In genomic region chr11:84563360-84563759, GRCm38 (mm10) we compare ENCODE assay signal across 15 mouse cellular contexts. TPM values are rescaled to one million over a fixed set of nuclear protein-coding genes. Genes with fewer than 3 reads are reported as not detected.
DNase-seq lines count a peak whose midpoint lies in the region; ATAC-seq and TF ChIP-seq lines count a peak whose summit lies in the region.
"Had no signal": no experiment of that assay in that cellular context is flagged by ENCODE, and none has a peak within 500 bp of the region (broad histone marks: within the 10 kb centered on the region; RNA-seq: fewer than 3 reads in every experiment).

No protein-coding gene starts in this region.

- H3K36me3 ChIP-seq in E14TG2a.4 (ENCODE audit: insufficient read depth, low read length) (no peaks in the 10 kb centered on the region), ES-Bruce4 (ENCODE audit: control insufficient read depth, insufficient read depth, low read length, poor library complexity, severe bottlenecking) (no peaks in the 10 kb centered on the region)
- no peaks in the 10 kb centered on the region for H3K36me3 ChIP-seq in hindbrain, embryonic 11.5 days (ENCODE audit: control insufficient read depth, insufficient read depth, low read length)
- no peaks in the 10 kb centered on the region for H3K36me3 ChIP-seq in midbrain, embryonic 13.5 days
- no peaks in the 10 kb centered on the region for H3K36me3 ChIP-seq in limb, embryonic 10.5 days
- no peaks in the 10 kb centered on the region for H3K36me3 ChIP-seq in kidney, embryonic 14.5 days (ENCODE audit: control insufficient read depth, insufficient read depth, low read length)
- H3K36me3 ChIP-seq: embryonic facial prominence, embryonic 15.5 days; heart, embryonic 15.5 days; liver, embryonic 15.5 days had no signal

- H3K9me3 ChIP-seq in E14TG2a.4 (ENCODE audit: low read length) (no peaks in the 10 kb centered on the region), ES-Bruce4 (replicated peaks; ENCODE audit: control insufficient read depth, insufficient read depth, low read length, poor library complexity, severe bottlenecking) (no peaks in the 10 kb centered on the region)
- no peaks in the 10 kb centered on the region for H3K9me3 ChIP-seq in hindbrain, embryonic 11.5 days (ENCODE audit: control insufficient read depth, low read length)
- no peaks in the 10 kb centered on the region for H3K9me3 ChIP-seq in midbrain, embryonic 13.5 days
- no peaks in the 10 kb centered on the region for H3K9me3 ChIP-seq in limb, embryonic 10.5 days (replicated peaks)
- H3K9me3 ChIP-seq in kidney, embryonic 14.5 days (ENCODE audit: control insufficient read depth, low read length) = no peaks in the 10 kb centered on the region
- H3K9me3 ChIP-seq: embryonic facial prominence, embryonic 15.5 days; heart, embryonic 15.5 days; liver, embryonic 15.5 days had no signal

- no peak for TF ChIP-seq EP300 in ES-Bruce4 (IDR thresholded peaks at IDR 0.05; ENCODE audit: insufficient read depth, low read depth, low read length)

- DNase-seq in hindbrain, embryonic 11.5 days (ENCODE audit: low spot score) = peak; percentile 52
- DNase-seq in limb, embryonic 10.5 days (ENCODE audit: low spot score) = no peak
- DNase-seq in lung, postnatal 36 days = no peak
- DNase-seq: adrenal gland, adult 8-10 months; kidney, postnatal 25 days; lung, postnatal 14 days; right cerebral cortex, postnatal 4 days had no signal

- H3K4me2 ChIP-seq in hindbrain, embryonic 11.5 days (replicated peaks; ENCODE audit: low read depth, low read length) = no peak overlapping the region
- 0 out of 2 replicates have a peak overlapping the region, but pooled peaks have one; percentile 9 for H3K4me2 ChIP-seq in midbrain, embryonic 13.5 days (replicated peaks)
- H3K4me2 ChIP-seq in kidney, embryonic 14.5 days (replicated peaks; ENCODE audit: low read depth, low read length) = no peak overlapping the region
- H3K4me2 ChIP-seq: embryonic facial prominence, embryonic 15.5 days; heart, embryonic 15.5 days; liver, embryonic 15.5 days had no signal

- H3K9ac ChIP-seq in ES-Bruce4 (ENCODE audit: low read depth, poor library complexity, severe bottlenecking) = no peak overlapping the region
- peak overlapping the region; percentile 44; the same call in 1 of the 2 replicates for H3K9ac ChIP-seq in hindbrain, embryonic 11.5 days (ENCODE audit: low read depth, low read length)
- H3K9ac ChIP-seq in midbrain, embryonic 13.5 days (replicated peaks) = peak overlapping the region; percentile 23; the same call in 1 of the 2 replicates
- no peak overlapping the region for H3K9ac ChIP-seq in kidney, embryonic 14.5 days (ENCODE audit: low read depth, low read length)
- H3K9ac ChIP-seq: embryonic facial prominence, embryonic 15.5 days; heart, embryonic 15.5 days; liver, embryonic 15.5 days had no signal

- no peak overlapping the region for H3K27ac ChIP-seq in ES-Bruce4 (ENCODE audit: insufficient read depth, low read length)
- peak overlapping the region; percentile 66 for H3K27ac ChIP-seq in hindbrain, embryonic 11.5 days (ENCODE audit: low read depth, low read length)
- H3K27ac ChIP-seq in midbrain, embryonic 13.5 days = peak overlapping the region; percentile 67
- H3K27ac ChIP-seq in limb, embryonic 10.5 days = no peak overlapping the region
- H3K27ac ChIP-seq in kidney, embryonic 14.5 days (ENCODE audit: low read depth, low read length) = no peak overlapping the region
- H3K27ac ChIP-seq: embryonic facial prominence, embryonic 15.5 days; heart, embryonic 15.5 days; liver, embryonic 15.5 days had no signal

- ATAC-seq in hindbrain, embryonic 11.5 days (ENCODE audit: low FRiP score) = peak; percentile 71
- peak; percentile 67 for ATAC-seq in midbrain, embryonic 13.5 days
- ATAC-seq in kidney, embryonic 14.5 days (ENCODE audit: low FRiP score, low TSS enrichment) = no peak; the same call in 1 of the 2 replicates
- ATAC-seq: inflammation-experienced regulatory T-cells, adult 6 months had no signal

- H3K4me3 ChIP-seq in E14TG2a.4 (replicated peaks; ENCODE audit: low read length) (peak overlapping the region; percentile 60), ES-Bruce4 (ENCODE audit: low read depth, low read length) (peak overlapping the region; percentile 21)
- H3K4me3 ChIP-seq in hindbrain, embryonic 11.5 days (ENCODE audit: low read depth, low read length) = no peak overlapping the region
- no peak overlapping the region for H3K4me3 ChIP-seq in midbrain, embryonic 13.5 days (replicated peaks)
- no peak overlapping the region for H3K4me3 ChIP-seq in limb, embryonic 10.5 days
- H3K4me3 ChIP-seq in kidney, embryonic 14.5 days (ENCODE audit: low read length) = no peak overlapping the region
- H3K4me3 ChIP-seq: embryonic facial prominence, embryonic 15.5 days; heart, embryonic 15.5 days; liver, embryonic 15.5 days had no signal

- H3K4me1 ChIP-seq in E14TG2a.4 (replicated peaks; ENCODE audit: low read depth, low read length) (peaks cover 18% of the 10 kb centered on the region), ES-Bruce4 (ENCODE audit: control insufficient read depth, insufficient read depth, low read length) (no peaks in the 10 kb centered on the region)
- peaks cover 5% of the 10 kb centered on the region; the same call in 1 of the 2 replicates for H3K4me1 ChIP-seq in hindbrain, embryonic 11.5 days (replicated peaks; ENCODE audit: control insufficient read depth, insufficient read depth, low read length)
- peaks cover 29% of the 10 kb centered on the region for H3K4me1 ChIP-seq in midbrain, embryonic 13.5 days (replicated peaks)
- peaks cover 21% of the 10 kb centered on the region for H3K4me1 ChIP-seq in limb, embryonic 10.5 days
- peaks cover 11% of the 10 kb centered on the region for H3K4me1 ChIP-seq in kidney, embryonic 14.5 days (ENCODE audit: control insufficient read depth, insufficient read depth, low read length)
- H3K4me1 ChIP-seq: heart, embryonic 15.5 days; liver, embryonic 15.5 days had no signal

- peaks cover 62% of the 10 kb centered on the region for H3K27me3 ChIP-seq in E14TG2a.4 (ENCODE audit: insufficient read depth, low read length)
- H3K27me3 ChIP-seq in ES-Bruce4 (ENCODE audit: control insufficient read depth, insufficient read depth, low read length, poor library complexity, severe bottlenecking) = no peaks in the 10 kb centered on the region
- H3K27me3 ChIP-seq in hindbrain, embryonic 11.5 days (ENCODE audit: control insufficient read depth, insufficient read depth, low read length) = no peaks in the 10 kb centered on the region
- H3K27me3 ChIP-seq in midbrain, embryonic 13.5 days = 0 out of 2 replicates have a peak, but pooled peaks cover 4% of the 10 kb centered on the region
- peaks cover 75% of the 10 kb centered on the region for H3K27me3 ChIP-seq in limb, embryonic 10.5 days (ENCODE audit: low read depth, poor library complexity, severe bottlenecking)
- H3K27me3 ChIP-seq in kidney, embryonic 14.5 days (ENCODE audit: control insufficient read depth, insufficient read depth, low read length) = 0 out of 2 replicates have a peak, but pooled peaks cover 12% of the 10 kb centered on the region

- no peak for TF ChIP-seq POLR2A in ES-Bruce4 (IDR thresholded peaks at IDR 0.05; ENCODE audit: insufficient read depth, low read length)

- 29% methylated on average over 7 of the region's 7 CpGs for WGBS in hindbrain, embryonic 11.5 days
- WGBS in midbrain, embryonic 13.5 days = 23% methylated on average over 7 of the region's 7 CpGs
- WGBS in limb, embryonic 10.5 days = 48% methylated on average over 7 of the region's 7 CpGs
- 39% methylated on average over 7 of the region's 7 CpGs for WGBS in kidney, embryonic 14.5 days

- TF ChIP-seq CTCF in E14TG2a.4 (conservative IDR thresholded peaks at IDR 0.05; ENCODE audit: low read length) (no peak), ES-Bruce4 (IDR thresholded peaks at IDR 0.05; ENCODE audit: low read depth, low read length) (no peak)

RNA-seq across cellular contexts. Expression of gene Lhx1, which starts 38.0 kb away (rescaled TPM):
- polyA plus RNA-seq in ES-Bruce4 (2011; ENCODE audit: insufficient read depth, insufficient read length, low read depth, missing spikeins) = 1.5 and 1.8 TPM in 2 replicates
- polyA plus RNA-seq in hindbrain, embryonic 11.5 days (2014; fragmentation: Nextera tagmentation; extraction: Ambion mirVana) = 53.3 and 57.3 TPM in 2 replicates
- polyA plus RNA-seq in midbrain, embryonic 13.5 days (2015; fragmentation: Nextera tagmentation; extraction: Ambion mirVana) = 57.5 and 62.7 TPM in 2 replicates
- 0.16 and 0.31 TPM in 2 replicates for polyA plus RNA-seq in limb, embryonic 10.5 days (2016; fragmentation: Nextera tagmentation; extraction: Ambion mirVana)
- polyA plus RNA-seq in kidney, embryonic 14.5 days (2014; fragmentation: Nextera tagmentation; extraction: Ambion mirVana) = 40.0 and 41.0 TPM in 2 replicates
- polyA plus RNA-seq: heart, embryonic 15.5 days; inflammation-experienced regulatory T-cells, adult 6 months had no signal

RNA-seq across cellular contexts. Expression of gene Aatf, which starts 50.0 kb away (rescaled TPM):
- polyA plus RNA-seq in ES-Bruce4 (2011; ENCODE audit: insufficient read depth, insufficient read length, low read depth, missing spikeins) = 57.3 and 59.1 TPM in 2 replicates
- 59.9 and 64.5 TPM in 2 replicates for polyA plus RNA-seq in hindbrain, embryonic 11.5 days (2014; fragmentation: Nextera tagmentation; extraction: Ambion mirVana)
- 59.5 and 60.7 TPM in 2 replicates for polyA plus RNA-seq in midbrain, embryonic 13.5 days (2015; fragmentation: Nextera tagmentation; extraction: Ambion mirVana)
- polyA plus RNA-seq in limb, embryonic 10.5 days (2016; fragmentation: Nextera tagmentation; extraction: Ambion mirVana) = 52.5 and 56.7 TPM in 2 replicates
- 49.5 and 60.6 TPM in 2 replicates for polyA plus RNA-seq in kidney, embryonic 14.5 days (2014; fragmentation: Nextera tagmentation; extraction: Ambion mirVana)

Comparison
In these comparisons a context has a peak if more than half of its experiments do, and no peak if none do; other contexts are left out.
1. H3K4me3 ChIP-seq: peak in E14TG2a.4 (single experiment) and ES-Bruce4 (single experiment); none in hindbrain, embryonic 11.5 days (single experiment), midbrain, embryonic 13.5 days (single experiment), limb, embryonic 10.5 days (single experiment) and kidney, embryonic 14.5 days (single experiment).
2. H3K27ac ChIP-seq: peak in hindbrain, embryonic 11.5 days (single experiment) and midbrain, embryonic 13.5 days (single experiment); none in ES-Bruce4 (single experiment), limb, embryonic 10.5 days (single experiment) and kidney, embryonic 14.5 days (single experiment).
3. H3K9ac ChIP-seq: peak in hindbrain, embryonic 11.5 days (single experiment) and midbrain, embryonic 13.5 days (single experiment); none in ES-Bruce4 (single experiment) and kidney, embryonic 14.5 days (single experiment).
4. RNA of gene Lhx1, which starts 38.0 kb away (polyA plus RNA-seq): 57.5 to 62.7 TPM in midbrain, embryonic 13.5 days, 53.3 to 57.3 TPM in hindbrain, embryonic 11.5 days and 40.0 to 41.0 TPM in kidney, embryonic 14.5 days; 1.5 to 1.8 TPM in ES-Bruce4 and 0.16 to 0.31 TPM in limb, embryonic 10.5 days; every median in the first group is over 10 times any median in the second.